Mouse (Mus musculus) forebrain, embryonic 14.5 days (tissue): ENCODE data around the gene Zc2hc1c. TPM values are rescaled to one million over a fixed set of nuclear protein-coding genes. Genes with fewer than 3 reads are reported as not detected.
A peak's percentile ranks its signal among the peaks of the same experiment; 100 is the strongest.

ENCODE experiments used
- ATAC-seq: fragments of 200-750 bp; cut with Nextera tagmentation; 2 replicates; pipeline ENCODE4 v1.8.0; 2017; ENCODE audit warnings: mild to moderate bottlenecking, moderate library complexity
- DNase-seq: peaks from one replicate; pipeline ENCODE4 v3.0.0-alpha.2; 2015; ENCODE audit warnings: low spot score
- H3K27ac ChIP-seq: fragments of 300-500 bp; sonication (generic); 2 replicates; pipeline ENCODE4 v1.5.1; 2014; ENCODE audit warnings: low read depth, mild to moderate bottlenecking, control low read depth, low read length, moderate library complexity
- H3K27me3 ChIP-seq: fragments of 300-500 bp; sonication (generic); replicated peaks from 2 replicates; pipeline ENCODE4 v1.6.1; 2014; ENCODE audit warnings: low read length, control low read depth, mixed read lengths; ENCODE audit not compliant: control insufficient read depth, insufficient read depth
- H3K36me3 ChIP-seq: fragments of 300-500 bp; sonication (generic); 2 replicates; pipeline ENCODE4 v1.6.1; 2014; ENCODE audit warnings: low read length, control low read depth; ENCODE audit not compliant: control insufficient read depth, insufficient read depth
- H3K4me1 ChIP-seq: fragments of 300-500 bp; sonication (generic); 2 replicates; pipeline ENCODE4 v1.6.1; 2014; ENCODE audit warnings: antibody characterized with exemption, low read length, control low read depth; ENCODE audit not compliant: control insufficient read depth, insufficient read depth
- H3K4me2 ChIP-seq: fragments of 300-500 bp; sonication (generic); 2 replicates; pipeline ENCODE4 v1.6.1; 2014; ENCODE audit warnings: mild to moderate bottlenecking, control low read depth, low read length
- H3K4me3 ChIP-seq: fragments of 300-500 bp; sonication (generic); 2 replicates; pipeline ENCODE4 v1.5.1; 2014; ENCODE audit warnings: low read depth, low read length, control low read depth
- H3K9ac ChIP-seq: fragments of 300-500 bp; sonication (generic); 2 replicates; pipeline ENCODE4 v1.6.1; 2014; ENCODE audit warnings: mild to moderate bottlenecking, low read length, control low read depth, moderate library complexity
- H3K9me3 ChIP-seq: fragments of 300-500 bp; sonication (generic); replicated peaks from 2 replicates; pipeline ENCODE4 v1.6.1; 2016; ENCODE audit warnings: low read length, control low read depth, mixed read lengths; ENCODE audit not compliant: control insufficient read depth
- WGBS: fragments of 180-500 bp; shearing (Covaris S2); extraction: QIAGEN DNeasy Blood & Tissue Kit; methylation state at CpG from one replicate; pipeline ENCODE4 v1.1.7; 2014; 5-methylcytosine and 5-hydroxymethylcytosine counted together
- polyA plus RNA-seq: library from polyadenylated mRNA; unstranded; fragments of >200 nt; fragmentation: Nextera tagmentation; extraction: Ambion mirVana; gene quantifications from 2 replicates; pipeline ENCODE4 v1.2.1, GENCODE M21; 2014

The Zc2hc1c gene
- polyA plus RNA-seq, 1 experiment from 2014 or later = 1.4 TPM

DNA sequence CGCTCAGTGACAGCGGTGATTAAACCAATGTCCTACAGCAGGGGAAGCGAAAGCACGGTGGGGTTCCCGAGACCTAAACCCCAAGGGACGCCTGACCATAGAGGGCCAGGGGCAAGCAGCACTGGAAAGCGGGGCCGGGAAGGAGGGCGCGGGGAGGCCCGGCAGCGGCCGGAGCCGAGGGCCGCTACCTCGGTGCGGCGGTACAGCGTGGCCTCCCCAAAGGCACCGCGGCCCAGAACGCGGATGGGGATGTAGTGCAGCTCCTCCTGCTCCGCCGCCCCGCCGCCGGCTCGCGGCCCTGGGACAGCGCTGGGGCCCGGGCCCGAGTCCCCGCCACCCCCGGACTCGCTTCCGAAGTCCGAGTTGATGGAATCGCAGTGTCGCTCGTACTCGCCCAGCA is 50.4 kb downstream of the Zc2hc1c start:
- H3K27me3 ChIP-seq = no peaks in the 10 kb centered on the region
- H3K4me1 ChIP-seq = peaks cover 8% of the 10 kb centered on the region
- 0% methylated on average over 36 of the region's 42 CpGs for WGBS
- no peaks in the 10 kb centered on the region for H3K9me3 ChIP-seq
- DNase-seq (no peak), ATAC-seq (peak; percentile 73)
- peaks cover 33% of the 10 kb centered on the region for H3K36me3 ChIP-seq
- H3K27ac ChIP-seq = peak overlapping the region; percentile 66
- peak overlapping the region; percentile 96 for H3K4me3 ChIP-seq
- peak overlapping the region; percentile 73 for H3K4me2 ChIP-seq
- peak overlapping the region; percentile 96 for H3K9ac ChIP-seq

DNA sequence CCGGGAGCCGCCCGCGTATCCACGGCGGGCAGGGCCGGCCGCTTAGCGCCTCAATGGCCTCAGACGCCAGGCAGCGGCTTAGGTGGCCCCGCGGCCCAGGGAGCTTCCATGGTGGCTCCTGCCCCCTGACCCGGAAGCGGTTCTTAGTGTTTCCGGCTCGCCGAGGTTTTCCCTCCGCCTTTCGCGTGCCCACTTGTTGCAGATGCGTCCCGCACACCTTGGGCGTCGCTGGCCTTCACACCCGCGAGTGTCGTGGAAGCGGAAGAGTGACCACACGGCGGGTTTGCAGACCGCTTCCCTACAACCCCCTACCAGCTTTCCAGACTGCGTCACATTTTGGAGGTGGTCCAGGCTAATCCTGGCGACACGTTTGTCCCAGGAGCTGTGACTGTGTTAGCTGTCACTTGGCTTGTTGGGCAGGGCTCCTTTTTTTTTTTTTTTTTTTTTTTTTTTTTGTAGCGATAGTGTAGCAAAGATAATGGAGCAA is 50.9 kb downstream of the Zc2hc1c start, which contains the start of gene Nek9:
Gene Nek9 (minus strand): TSS at position 120 of the 487 bp plus-strand sequence.
- Histone ChIP-seq H3K4me3 (peak within 1 kb of the TSS; percentile 96), H3K4me1 (peaks cover 8% of the 10 kb centered on the region), H3K4me2 (peak within 1 kb of the TSS; percentile 73), H3K9ac (peak within 1 kb of the TSS; percentile 96), H3K27ac (peak within 1 kb of the TSS; percentile 66), H3K27me3 (no peaks in the 10 kb centered on the region), H3K36me3 (peaks cover 31% of the 10 kb centered on the region), H3K9me3 (no peaks in the 10 kb centered on the region)
- WGBS = under 1% methylated on average over 36 of the region's 36 CpGs
- peak; percentile 96 for DNase-seq
- peak; percentile 89 for ATAC-seq

DNA sequence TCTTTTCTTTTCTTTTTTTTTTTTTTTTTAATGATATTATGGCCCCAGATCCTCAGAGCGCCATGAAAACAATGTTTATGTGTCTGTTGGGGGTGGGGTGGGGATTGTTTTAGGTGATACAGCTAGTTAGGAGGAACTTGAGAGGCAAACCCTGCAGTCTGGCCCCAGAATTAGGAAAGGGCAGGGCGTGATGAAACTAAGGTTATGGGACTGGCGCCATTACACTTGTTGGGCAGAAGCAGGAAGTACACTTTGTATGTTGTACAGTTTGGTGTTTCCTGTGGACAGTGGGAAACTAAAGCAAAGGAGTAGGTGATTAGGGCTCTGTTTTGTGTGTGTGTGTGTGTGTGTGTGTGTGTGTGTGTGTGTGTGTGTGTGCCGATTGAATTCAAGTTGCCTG is 51.6 kb downstream of the Zc2hc1c start:
- ATAC-seq = no peak
- no peak overlapping the region for H3K4me3 ChIP-seq
- peaks cover 8% of the 10 kb centered on the region for H3K4me1 ChIP-seq
- WGBS = 47% methylated on average over 4 of the region's 4 CpGs
- peaks cover 28% of the 10 kb centered on the region for H3K36me3 ChIP-seq
- H3K9me3 ChIP-seq = no peaks in the 10 kb centered on the region
- H3K27me3 ChIP-seq = no peaks in the 10 kb centered on the region
- DNase-seq = no peak
- H3K27ac ChIP-seq = no peak overlapping the region
- no peak overlapping the region for H3K9ac ChIP-seq
- H3K4me2 ChIP-seq = peak overlapping the region; percentile 73

GRCm38 (mm10) chr12:85341131-85341530 is 52.7 kb downstream of the Zc2hc1c start:
- WGBS = 69% methylated on average over 1 of the region's 1 CpGs

GRCm38 (mm10) chr12:85342310-85342709 is 53.9 kb downstream of the Zc2hc1c start:
- Histone ChIP-seq H3K9me3 (no peaks in the 10 kb centered on the region), H3K4me3 (no peak overlapping the region), H3K4me2 (no peak overlapping the region), H3K4me1 (peaks cover 8% of the 10 kb centered on the region), H3K36me3 (peaks cover 22% of the 10 kb centered on the region), H3K27ac (no peak overlapping the region), H3K27me3 (no peaks in the 10 kb centered on the region), H3K9ac (no peak overlapping the region)
- DNase-seq = no peak
- WGBS = 88% methylated on average over 3 of the region's 4 CpGs
- ATAC-seq = no peak

More at GRCm38 (mm10) chr12:85341131-85341530, 52.7 kb downstream of the Zc2hc1c start:
- Histone ChIP-seq H3K9me3 (no peaks in the 10 kb centered on the region), H3K27ac (peak overlapping the region; percentile 9; the same call in 1 of the 2 replicates), H3K27me3 (no peaks in the 10 kb centered on the region), H3K9ac (no peak overlapping the region), H3K4me1 (peaks cover 8% of the 10 kb centered on the region), H3K4me2 (no peak overlapping the region), H3K36me3 (peaks cover 24% of the 10 kb centered on the region), H3K4me3 (no peak overlapping the region)
- ATAC-seq = peak; percentile 27; the same call in 1 of the 2 replicates
- DNase-seq = peak; percentile 94

DNA sequence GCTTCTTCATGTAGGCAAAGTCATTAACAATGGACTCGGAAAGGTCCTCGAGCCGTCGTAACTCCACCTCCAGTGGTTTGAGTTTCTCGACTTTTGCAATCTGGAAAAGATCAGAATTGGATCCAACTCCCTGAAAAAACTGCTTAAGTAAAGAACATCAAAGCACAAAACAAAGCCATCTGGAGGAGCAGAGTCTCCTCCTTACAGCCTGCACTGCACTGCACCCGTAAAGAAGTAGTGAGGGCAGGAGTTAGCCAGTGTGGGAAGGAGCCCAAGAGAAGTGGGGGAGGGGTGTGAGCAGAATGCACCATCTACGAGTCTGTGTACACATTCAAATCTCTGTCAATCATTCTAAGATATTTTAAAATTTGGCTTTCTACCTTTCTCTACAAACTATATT is 55.9 kb downstream of the Zc2hc1c start:
- DNase-seq (no peak), ATAC-seq (no peak)
- H3K4me1 ChIP-seq = no peaks in the 10 kb centered on the region
- H3K9me3 ChIP-seq = no peaks in the 10 kb centered on the region
- H3K27me3 ChIP-seq = no peaks in the 10 kb centered on the region
- no peak overlapping the region for H3K27ac ChIP-seq
- no peak overlapping the region for H3K4me3 ChIP-seq
- H3K36me3 ChIP-seq = peaks cover 32% of the 10 kb centered on the region
- no peak overlapping the region for H3K9ac ChIP-seq
- no peak overlapping the region for H3K4me2 ChIP-seq
- 84% methylated on average over 7 of the region's 7 CpGs for WGBS

GRCm38 (mm10) chr12:85345559-85345958 is 57.2 kb downstream of the Zc2hc1c start:
- Histone ChIP-seq H3K27ac (no peak overlapping the region), H3K27me3 (no peaks in the 10 kb centered on the region), H3K4me1 (no peaks in the 10 kb centered on the region), H3K4me2 (no peak overlapping the region), H3K36me3 (peaks cover 38% of the 10 kb centered on the region), H3K4me3 (no peak overlapping the region), H3K9me3 (no peaks in the 10 kb centered on the region), H3K9ac (no peak overlapping the region)
- ATAC-seq (no peak), DNase-seq (no peak)
- 95% methylated on average over 6 of the region's 6 CpGs for WGBS

GRCm38 (mm10) chr12:85346374-85346773 is 58.0 kb downstream of the Zc2hc1c start:
- ATAC-seq (0 out of 2 replicates have a peak, but pooled peaks have one; percentile 61), DNase-seq (peak; percentile 92)
- H3K27ac ChIP-seq = no peak overlapping the region
- H3K36me3 ChIP-seq = peaks cover 40% of the 10 kb centered on the region
- no peak overlapping the region for H3K4me3 ChIP-seq
- WGBS = 56% methylated on average over 3 of the region's 3 CpGs
- H3K4me2 ChIP-seq = no peak overlapping the region
- H3K27me3 ChIP-seq = no peaks in the 10 kb centered on the region
- H3K4me1 ChIP-seq = peaks cover 2% of the 10 kb centered on the region; the same call in 1 of the 2 replicates
- H3K9me3 ChIP-seq = no peaks in the 10 kb centered on the region
- H3K9ac ChIP-seq = no peak overlapping the region

DNA sequence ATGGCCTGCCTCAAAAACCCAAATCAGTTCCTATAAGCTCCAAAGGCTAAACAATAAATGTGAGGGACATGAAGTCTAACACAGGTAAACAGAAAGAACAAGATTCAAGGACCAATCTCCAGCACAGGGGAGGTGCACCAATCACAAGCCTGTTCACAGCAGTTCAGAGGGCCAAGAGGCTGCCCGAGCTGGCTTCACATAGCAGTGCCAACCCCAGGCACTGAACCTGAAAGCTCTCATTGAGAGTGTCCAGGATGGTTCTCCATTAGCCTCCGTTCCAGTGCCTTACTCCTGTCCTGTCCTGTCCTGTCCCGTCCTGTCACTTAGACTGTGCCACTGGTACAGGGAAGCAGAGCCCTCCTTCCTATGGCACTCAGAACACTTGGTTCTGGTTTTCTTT is 58.8 kb downstream of the Zc2hc1c start:
- Histone ChIP-seq H3K27me3 (no peaks in the 10 kb centered on the region), H3K27ac (no peak overlapping the region), H3K4me3 (no peak overlapping the region), H3K36me3 (peaks cover 35% of the 10 kb centered on the region), H3K4me1 (peaks cover 2% of the 10 kb centered on the region; the same call in 1 of the 2 replicates), H3K4me2 (no peak overlapping the region), H3K9me3 (no peaks in the 10 kb centered on the region), H3K9ac (no peak overlapping the region)
- ATAC-seq (no peak), DNase-seq (no peak)
- 79% methylated on average over 3 of the region's 3 CpGs for WGBS
